In genomic region chr7:3191971-3192498, GRCm38 (mm10) we compare ENCODE assay signal across 11 mouse cellular contexts. TPM values are rescaled to one million over a fixed set of nuclear protein-coding genes. Genes with fewer than 3 reads are reported as not detected.
"Had no signal": no experiment of that assay in that cellular context is flagged by ENCODE, and none has a peak within 500 bp of the region (broad histone marks: within the 10 kb centered on the region; RNA-seq: fewer than 3 reads in every experiment).

No protein-coding gene starts in this region.

- DNase-seq: liver, postnatal 0 days; lung, adult 2 months; lung, postnatal 14 days; lung, postnatal 36 days; right cerebral cortex, postnatal 14 days; thymus, adult 18-20 months; thymus, postnatal 14 days; thymus, postnatal 36 days had no signal

RNA-seq across cellular contexts. Expression of gene AU018091, which starts 23.0 kb away (rescaled TPM):
- total RNA-seq: megakaryocyte progenitor cell, adult 5-6 weeks; midbrain, postnatal 0 days; monocyte, adult 5-6 weeks had no signal
